In genomic region chr15:91736791-91737533, GRCm38 (mm10) we compare ENCODE assay signal across 8 mouse cellular contexts.
DNase-seq lines count a peak whose midpoint lies in the region.

No protein-coding gene starts in this region.

- no peaks in the 10 kb centered on the region for H3K36me3 ChIP-seq in heart, embryonic 10.5 days

- H3K27me3 ChIP-seq in heart, embryonic 10.5 days (ENCODE audit: insufficient read depth, poor library complexity, severe bottlenecking): no peaks in the 10 kb centered on the region

- H3K4me3 ChIP-seq in heart, embryonic 10.5 days: no peak overlapping the region

- peak; percentile 51 for DNase-seq in heart, adult 11 months
- DNase-seq in heart, embryonic 10.5 days (ENCODE audit: low spot score): no peak
- DNase-seq in right cerebral cortex, postnatal 14 days: peak; percentile 45
- DNase-seq in right cerebral cortex, postnatal 36 days (ENCODE audit: low spot score in 2 of 2): no peak
- DNase-seq in cerebellum, postnatal 10 days: peak; percentile 72 to 76
- DNase-seq in induced T-regulatory cell, adult 2 months (ENCODE audit: low read depth): peak; percentile 48
- DNase-seq in mesoderm, embryonic 11.5 days (ENCODE audit: low read depth, low spot score): peak; percentile 69
- peak; percentile 40 for DNase-seq in yolk sac, embryonic 10.5 days (ENCODE audit: low spot score)

- H3K4me1 ChIP-seq in heart, embryonic 10.5 days: peaks cover 6% of the 10 kb centered on the region; the same call in 1 of the 2 replicates

- WGBS in heart, embryonic 10.5 days: 38% methylated on average over 15 of the region's 15 CpGs

- H3K9me3 ChIP-seq in heart, embryonic 10.5 days: no peaks in the 10 kb centered on the region

- no peak overlapping the region for H3K27ac ChIP-seq in heart, embryonic 10.5 days

Comparison
In these comparisons a context has a peak if more than half of its experiments do, and no peak if none do; other contexts are left out.
1. DNase-seq: peak in heart, adult 11 months (single experiment), right cerebral cortex, postnatal 14 days (single experiment), cerebellum, postnatal 10 days (2 of 2), induced T-regulatory cell, adult 2 months (single experiment), mesoderm, embryonic 11.5 days (single experiment) and yolk sac, embryonic 10.5 days (single experiment); none in heart, embryonic 10.5 days (single experiment) and right cerebral cortex, postnatal 36 days (0 of 2).